Mouse (Mus musculus): ENCODE data around the gene Bsn.

Gene Bsn

DNA sequence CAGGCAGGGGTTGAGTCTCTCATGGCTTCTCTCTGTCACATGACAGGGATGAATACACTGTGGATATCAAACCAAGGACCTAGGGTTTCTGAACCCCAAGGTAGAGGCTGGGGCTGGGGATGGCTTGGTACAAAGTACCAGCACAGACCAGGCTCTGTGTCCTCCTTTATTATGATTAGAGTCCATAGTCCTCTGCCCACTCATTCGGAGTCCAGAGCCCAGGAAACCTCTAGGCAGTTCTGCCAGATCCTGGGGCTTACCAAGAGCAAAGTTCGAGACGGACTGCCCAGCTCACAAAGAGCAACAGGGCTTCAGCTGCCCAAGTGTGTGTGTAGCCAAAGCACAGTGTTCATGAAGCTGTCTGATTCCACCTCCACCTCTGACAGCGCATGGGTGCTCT, 104.9 kb downstream of the Bsn start:
- DNase-seq = no peak

DNA sequence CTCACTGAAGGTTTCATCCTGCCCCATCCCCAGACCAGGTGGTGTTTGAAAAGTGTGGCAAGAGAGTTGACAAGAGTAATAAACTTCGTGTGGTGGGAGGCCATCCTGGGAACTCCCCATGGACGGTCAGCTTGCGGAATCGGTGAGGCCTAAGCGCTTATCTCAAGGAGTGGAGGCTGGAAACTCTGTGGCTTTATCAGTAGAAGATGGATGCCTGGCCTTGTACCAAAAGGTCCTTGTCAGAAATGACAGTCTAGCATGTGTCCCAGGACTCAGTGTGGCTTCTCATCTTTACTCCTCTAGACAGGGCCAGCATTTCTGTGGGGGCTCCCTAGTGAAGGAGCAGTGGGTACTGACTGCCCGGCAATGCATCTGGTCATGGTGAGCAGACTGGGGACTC, 106.6 kb downstream of the Bsn start:
- no peak for DNase-seq

GRCm38 (mm10) chr9:108082988-108083431, 107.2 kb downstream of the Bsn start, which contains the start of gene Rnf123:
TSS of gene Rnf123 (minus strand) at chr9:108083346.
- no peak for DNase-seq

- DNase-seq = no peak
These were observed 107.6 kb downstream of the Bsn start for GRCm38 (mm10) chr9:108082549-108082948.

DNA sequence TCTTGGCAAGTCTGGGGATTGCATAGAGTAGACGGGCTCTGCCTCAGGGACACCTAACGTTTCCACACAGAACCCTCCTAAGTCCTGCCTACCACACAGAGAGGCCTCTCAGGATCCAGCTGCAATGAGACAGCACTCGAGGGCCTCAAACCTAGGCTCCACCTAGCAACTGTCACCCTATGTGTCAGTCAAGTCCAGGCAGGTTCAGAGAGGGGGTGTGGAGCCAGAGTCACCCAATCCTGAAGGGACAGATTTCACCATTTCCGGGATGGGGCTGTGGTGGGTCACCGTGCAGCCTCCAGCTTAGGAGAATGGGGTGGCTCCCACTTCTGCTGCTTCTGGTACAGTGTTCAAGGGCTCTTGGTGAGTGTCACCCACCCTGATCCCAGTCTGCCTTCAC, 110.0 kb downstream of the Bsn start, which contains the start of gene Mst1:
Mst1 (plus strand) TSS at position 269 of the 400 bp plus-strand sequence.
- no peak for DNase-seq

DNA sequence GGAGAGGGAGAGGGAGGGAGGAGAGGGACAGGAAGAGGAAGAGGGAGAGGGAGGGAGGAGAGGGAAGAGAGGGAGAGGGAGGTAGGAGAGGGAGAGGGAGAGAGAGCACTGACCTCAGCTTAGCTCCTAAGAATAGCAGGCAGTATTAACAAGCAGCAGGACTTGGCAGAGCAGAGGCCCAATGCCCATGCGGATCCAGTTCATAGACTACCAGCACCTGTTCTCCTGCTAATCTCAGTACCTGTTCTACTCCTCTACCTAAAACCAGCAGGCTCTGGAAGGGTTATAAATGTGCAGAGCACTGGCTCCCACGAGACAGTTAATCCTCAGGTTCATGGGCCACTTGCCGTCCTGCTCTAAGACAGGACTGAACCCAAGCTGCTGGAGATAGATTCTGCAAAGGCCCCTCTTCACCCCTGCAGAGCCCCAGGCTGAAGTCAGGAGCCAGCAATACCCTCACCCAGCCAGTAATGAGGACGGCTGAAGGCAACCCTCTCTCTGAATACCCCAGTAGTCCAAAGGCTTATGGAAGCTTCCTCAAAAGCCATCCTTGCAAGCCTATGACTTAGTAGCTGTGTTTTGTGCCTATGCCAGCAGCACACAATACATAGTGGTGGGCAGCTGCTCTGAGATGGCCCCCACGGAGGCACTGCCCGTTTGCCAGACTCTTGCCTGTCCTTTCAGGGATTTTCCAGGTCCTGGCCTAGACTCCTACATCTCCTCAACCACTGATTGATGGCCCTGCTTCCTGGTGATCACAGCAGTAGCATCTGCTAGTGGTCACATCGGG, 116.8 kb downstream of the Bsn start:
- no peak for DNase-seq

- no peak for DNase-seq
These were observed 117.7 kb downstream of the Bsn start for GRCm38 (mm10) chr9:108072481-108072924.

DNA sequence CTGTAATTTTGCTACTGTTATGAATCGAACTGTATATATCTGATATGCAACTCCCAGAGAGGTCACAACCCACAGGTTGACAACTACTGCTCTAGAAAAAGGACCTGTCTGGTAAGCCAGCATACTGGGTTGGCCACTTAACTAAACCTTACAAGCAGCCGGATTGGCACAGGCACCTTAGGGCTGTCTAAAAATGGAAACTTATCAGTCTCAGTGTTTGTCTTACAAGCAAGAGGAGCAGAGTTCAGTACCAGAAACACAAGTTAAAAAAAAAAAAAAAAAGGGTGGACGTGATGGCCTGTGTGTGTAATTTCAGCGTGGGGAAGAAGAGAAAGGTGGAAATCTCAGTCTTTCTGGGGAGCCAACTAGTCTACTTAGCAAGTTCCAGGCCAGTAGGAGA, 118.4 kb downstream of the Bsn start:
- no peak for DNase-seq

DNA sequence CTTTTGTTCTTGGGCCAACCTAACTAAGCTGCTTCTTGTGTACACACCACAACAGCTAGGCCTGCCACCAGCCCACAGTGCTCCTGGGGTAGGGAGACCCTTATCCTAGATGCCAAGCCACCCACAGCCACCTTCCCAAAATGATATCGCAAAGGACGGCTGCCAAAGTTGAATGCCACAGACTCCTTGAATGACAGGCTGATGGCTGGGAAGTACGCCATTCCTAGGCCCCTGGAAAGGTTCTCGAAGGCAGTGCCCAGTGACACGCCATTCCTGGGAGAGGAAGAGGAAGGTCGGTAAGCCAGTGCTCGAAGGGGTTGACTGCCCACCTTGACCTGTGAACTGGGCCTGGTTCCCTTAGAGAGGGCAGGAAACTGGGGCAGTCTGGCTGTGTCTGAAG, 120.7 kb downstream of the Bsn start:
- no peak for DNase-seq

DNA sequence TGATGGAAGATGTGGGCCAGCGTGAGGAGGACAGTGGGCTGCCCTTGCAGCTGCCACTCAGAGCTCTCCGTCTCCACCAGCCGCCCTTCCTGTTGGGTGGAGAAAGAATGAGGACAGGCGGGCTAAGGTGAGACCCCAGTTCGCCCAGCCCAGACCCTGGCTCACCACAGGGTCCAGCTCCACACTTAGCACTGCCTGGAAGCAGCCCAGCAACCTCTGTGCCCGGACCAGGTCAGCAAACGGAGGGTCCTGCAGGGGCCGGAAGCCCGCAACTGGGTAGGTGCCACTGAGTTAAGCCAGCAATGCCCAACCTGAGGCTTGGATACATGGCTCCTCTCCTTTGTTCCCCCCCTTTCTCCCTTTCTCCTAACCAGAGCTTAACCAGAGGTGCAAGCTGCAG, 121.2 kb downstream of the Bsn start:
- DNase-seq = no peak

GRCm38 (mm10) chr9:108067900-108068299, 122.3 kb downstream of the Bsn start:
- DNase-seq = peak; percentile 79

GRCm38 (mm10) chr9:108067199-108067598, 123.0 kb downstream of the Bsn start:
- DNase-seq = no peak

GRCm38 (mm10) chr9:108065491-108066011, 124.6 kb downstream of the Bsn start:
- DNase-seq = peak; percentile 52

GRCm38 (mm10) chr9:108063361-108063760, 126.8 kb downstream of the Bsn start:
- DNase-seq = no peak

GRCm38 (mm10) chr9:108062142-108062541, 128.0 kb downstream of the Bsn start:
- DNase-seq = no peak

GRCm38 (mm10) chr9:108058291-108058690, 131.9 kb downstream of the Bsn start:
- DNase-seq = no peak

GRCm38 (mm10) chr9:108057262-108057562, 133.0 kb downstream of the Bsn start:
- no peak for DNase-seq

GRCm38 (mm10) chr9:108056361-108057261, 133.6 kb downstream of the Bsn start:
- DNase-seq = no peak

DNA sequence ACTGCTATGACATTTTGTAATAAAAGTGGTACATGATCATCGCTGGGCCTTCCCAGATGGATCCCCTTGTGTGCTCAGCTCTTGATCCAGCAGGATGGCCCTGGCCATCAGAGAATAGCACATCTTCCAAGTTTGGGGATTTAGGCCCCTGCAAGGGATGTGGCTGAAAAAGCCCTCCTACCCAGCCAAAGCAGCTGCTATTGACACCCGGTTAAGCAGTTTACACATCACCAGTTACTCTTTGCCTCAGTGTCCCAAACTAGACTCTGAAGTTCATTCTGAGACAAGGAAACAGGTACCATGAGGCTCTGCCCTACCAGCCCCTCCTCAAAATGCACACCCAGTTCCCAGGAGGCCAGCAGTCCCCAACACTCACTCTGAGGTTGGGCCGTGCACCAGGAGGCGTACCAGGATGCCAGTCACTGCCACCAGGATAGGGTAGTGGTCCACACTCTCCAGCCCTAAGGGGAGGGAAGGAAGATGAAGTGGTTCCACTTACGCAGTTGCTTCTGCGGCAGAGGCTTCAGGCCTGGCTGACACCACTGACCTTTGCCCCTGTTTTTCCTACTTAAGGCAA, 134.4 kb downstream of the Bsn start:
- no peak for DNase-seq

DNA sequence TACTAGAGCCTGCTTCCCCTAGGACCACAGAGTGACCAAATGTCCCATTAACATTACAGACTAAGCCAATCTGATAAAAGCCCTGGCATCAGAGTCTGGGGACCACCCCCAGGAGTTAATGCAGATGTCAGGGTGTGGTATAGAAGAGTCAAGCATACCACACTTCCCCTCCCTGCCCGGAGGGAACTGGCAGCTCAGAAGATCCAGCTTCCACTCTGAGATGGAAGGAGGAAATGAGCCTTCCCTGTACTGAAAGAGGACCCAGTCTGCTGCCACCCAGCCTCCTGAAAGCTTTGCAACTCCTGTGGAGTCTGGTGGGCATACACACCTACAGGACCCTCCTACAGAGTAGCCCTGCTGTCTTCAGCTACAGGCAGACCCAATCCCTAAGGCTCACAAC, 135.1 kb downstream of the Bsn start:
- no peak for DNase-seq

DNA sequence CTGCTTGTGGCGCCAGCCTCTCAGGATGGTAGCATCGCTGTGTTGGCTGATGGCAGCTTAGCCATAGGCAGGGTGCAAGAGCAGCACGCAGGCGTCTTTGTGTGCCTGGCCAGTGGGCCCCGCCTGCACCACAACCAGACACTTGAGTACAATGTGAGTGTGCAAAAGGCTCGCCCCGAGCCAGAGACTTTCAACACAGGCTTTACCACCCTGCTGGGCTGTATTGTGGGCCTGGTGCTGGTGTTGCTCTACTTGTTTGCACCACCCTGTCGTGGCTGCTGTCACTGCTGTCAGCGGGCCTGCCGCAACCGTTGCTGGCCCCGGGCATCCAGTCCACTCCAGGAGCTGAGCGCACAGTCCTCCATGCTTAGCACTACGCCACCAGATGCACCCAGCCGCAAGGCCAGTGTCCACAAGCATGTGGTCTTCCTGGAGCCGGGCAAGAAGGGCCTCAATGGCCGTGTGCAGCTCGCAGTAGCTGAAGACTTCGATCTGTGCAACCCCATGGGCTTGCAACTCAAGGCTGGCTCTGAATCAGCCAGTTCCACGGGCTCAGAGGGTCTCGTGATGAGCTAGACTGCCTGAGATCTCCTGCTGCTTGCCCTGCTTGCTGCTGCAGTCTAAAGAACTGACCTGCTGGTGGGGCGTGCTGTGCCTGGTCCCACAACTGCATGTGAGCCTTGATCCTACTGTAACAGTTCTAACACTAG, 135.7 kb downstream of the Bsn start:
- DNase-seq = no peak

GRCm38 (mm10) chr9:108053665-108054225, 136.4 kb downstream of the Bsn start:
- no peak for DNase-seq
